Mouse (Mus musculus) lung, postnatal 0 days (tissue): ENCODE measurements around the gene Abca7.

Experiments used
- CTCF ChIP-seq: IDR thresholded peaks from 2 replicates; pipeline ENCODE4 v1.5.1; 2016; ENCODE audit warnings: antibody characterized with exemption, mild to moderate bottlenecking
- EP300 ChIP-seq: IDR thresholded peaks from 2 replicates; pipeline ENCODE4 v1.6.1; 2016; ENCODE audit warnings: antibody characterized with exemption, mild to moderate bottlenecking, control low read depth

GRCm38 (mm10) chr10:80030736-80031135 is 34.4 kb downstream of the Abca7 start:
- TF ChIP-seq CTCF (no peak), EP300 (no peak)
